Mouse (Mus musculus): Measurements from ENCODE around the gene Tmem132c.

Gene Tmem132c

GRCm38 (mm10) chr5:127482342-127482741 is 240.7 kb downstream of the Tmem132c start:
- in situ Hi-C loops (cut with MboI; ENCODE audit: unreplicated experiment in 2 of 2): no loop called here

DNA sequence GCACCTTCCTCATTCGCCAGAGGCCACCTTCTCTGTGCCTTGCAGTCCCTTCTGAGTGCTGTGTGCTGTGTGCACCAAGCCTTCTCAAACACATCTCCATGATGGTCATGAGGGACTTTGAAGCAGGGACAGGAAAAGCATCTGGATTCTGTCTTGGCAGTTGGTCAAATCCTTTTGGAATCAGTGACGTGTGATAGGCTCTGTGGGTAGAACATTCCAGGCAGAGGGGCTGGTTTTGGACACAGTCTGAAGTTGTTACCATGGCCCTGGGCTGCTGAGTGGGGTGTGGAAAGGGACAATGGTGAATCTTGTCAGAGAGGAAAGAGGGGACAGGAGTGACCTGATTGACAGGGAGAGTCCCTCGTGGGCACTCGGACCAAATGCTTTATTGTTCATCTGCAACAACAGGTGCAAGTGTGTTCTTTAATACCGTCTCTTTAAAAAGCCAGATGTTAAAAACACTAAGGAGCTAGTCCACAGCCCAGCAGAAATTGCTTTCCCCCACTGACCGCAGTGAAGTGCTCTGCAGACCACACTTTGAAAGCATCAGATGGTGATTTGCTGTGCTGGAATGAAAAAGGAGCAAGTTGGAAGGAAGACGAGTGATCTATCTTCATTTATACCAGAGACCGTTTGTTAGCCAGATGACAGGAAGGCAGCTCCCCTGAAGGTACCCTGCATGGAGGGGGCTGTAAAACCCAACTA is 242.5 kb downstream of the Tmem132c start:
- in situ Hi-C loops (cut with MboI; ENCODE audit: unreplicated experiment in 2 of 2): no loop called here

DNA sequence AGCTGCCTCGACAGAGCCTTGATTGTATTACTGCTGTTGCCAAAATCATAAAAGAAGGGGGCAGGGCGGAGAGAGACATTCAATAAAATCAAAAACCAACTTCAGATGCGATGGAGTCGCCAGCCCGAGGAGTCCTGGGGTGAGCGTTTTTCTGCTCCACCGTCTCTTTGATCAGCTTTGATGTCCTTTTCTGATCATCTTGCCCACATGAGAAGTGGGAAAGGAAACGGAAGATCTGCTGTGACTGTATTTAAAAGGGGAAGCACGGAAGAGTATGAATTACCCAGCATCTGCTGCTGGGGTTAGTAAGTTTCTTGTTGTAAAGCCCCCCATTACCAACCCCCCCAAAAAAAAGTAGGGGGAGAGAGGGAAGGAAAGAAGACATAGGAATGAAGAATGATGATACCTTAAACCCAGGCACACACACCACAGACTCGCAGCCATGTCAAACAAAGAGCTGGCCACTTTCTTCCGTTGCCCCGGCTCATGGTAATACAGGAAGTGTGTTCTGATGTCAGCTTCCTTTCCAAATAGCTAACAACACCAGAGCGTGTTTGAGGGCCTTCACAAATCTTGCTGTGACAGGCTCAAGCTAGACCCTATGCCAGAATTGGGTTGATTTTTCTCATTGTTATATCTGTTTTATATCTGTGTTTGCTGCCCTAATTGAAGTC is 243.3 kb downstream of the Tmem132c start:
- in situ Hi-C loops (cut with MboI; ENCODE audit: unreplicated experiment in 2 of 2): no loop called here

GRCm38 (mm10) chr5:127487190-127487589 is 245.6 kb downstream of the Tmem132c start:
- in situ Hi-C loops (cut with MboI; ENCODE audit: unreplicated experiment in 2 of 2): no loop called here

DNA sequence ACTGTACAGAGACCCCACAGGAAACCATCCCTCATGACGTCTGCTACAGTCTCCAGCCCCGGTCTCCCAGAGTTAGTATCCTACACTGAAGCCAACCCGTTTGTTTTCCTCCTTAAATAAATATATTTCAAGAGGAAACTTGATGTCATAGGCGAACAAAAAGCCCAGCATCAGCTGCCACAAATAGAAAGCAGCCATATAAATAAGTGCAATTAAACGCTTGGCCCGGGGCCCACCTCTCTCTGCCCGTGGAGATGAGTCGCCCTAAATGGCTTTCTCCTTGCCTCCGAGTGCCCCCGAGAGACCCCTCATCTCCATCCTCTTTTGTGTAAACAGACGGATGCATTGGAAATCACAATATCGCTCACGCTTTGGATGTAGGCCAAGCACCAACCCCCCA is 247.1 kb downstream of the Tmem132c start:
- in situ Hi-C loops (cut with MboI; ENCODE audit: unreplicated experiment in 2 of 2): no loop called here

GRCm38 (mm10) chr5:127491724-127492123 is 250.1 kb downstream of the Tmem132c start:
- in situ Hi-C loops (cut with MboI; ENCODE audit: unreplicated experiment in 2 of 2): no loop called here

DNA sequence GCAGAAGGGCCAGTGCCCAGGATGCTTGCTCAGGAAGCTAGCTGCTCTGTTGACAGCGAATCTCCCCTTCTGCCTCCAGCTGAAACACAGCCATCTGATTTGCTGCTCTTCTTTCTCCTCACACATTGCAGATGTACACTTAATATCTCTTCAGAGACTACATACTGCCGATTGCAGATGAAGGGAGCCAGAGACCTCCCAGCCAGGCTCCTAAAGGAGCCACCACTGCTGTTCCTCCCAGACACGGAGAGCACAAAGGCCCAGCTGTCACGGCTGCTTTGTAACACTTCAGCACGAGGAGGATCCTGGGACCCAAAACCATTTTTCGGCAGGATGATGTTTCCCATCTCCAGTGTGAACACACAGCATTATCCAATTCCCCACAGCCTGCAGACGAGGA is 255.3 kb downstream of the Tmem132c start:
- in situ Hi-C loops (cut with MboI; ENCODE audit: unreplicated experiment in 2 of 2): no loop called here

DNA sequence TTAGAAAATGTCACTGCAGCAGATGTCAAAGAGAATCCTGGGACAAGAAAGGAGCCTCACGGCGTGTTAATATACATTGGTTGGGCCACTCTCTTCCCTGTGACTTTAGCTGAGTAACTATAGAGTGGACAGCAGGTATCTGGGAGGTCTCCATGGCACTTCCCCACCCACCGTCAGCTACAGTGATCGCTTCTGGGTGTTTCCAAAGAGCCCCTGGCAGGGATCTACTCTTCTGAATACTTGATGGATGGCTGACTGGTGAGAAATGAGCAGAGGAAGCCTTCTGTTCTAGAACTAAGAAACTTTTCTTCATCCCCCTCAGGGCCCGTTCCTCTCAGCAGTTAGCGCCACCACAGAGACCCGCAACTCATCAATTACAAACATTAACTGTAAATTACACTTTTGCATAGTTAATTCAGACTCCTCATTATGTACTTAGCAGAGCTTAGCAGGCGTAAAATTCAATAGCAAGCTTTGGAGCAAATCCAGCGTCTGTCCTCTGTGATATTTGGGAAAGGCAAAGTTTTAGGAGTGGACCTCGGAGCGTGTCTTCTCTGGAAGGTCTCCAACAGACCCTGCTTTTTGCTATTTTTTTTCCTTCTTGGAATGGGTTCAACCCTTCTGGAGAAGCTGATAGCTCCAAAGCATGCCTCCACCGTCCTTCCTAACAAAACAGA is 257.7 kb downstream of the Tmem132c start:
- in situ Hi-C loops (cut with MboI; ENCODE audit: unreplicated experiment in 2 of 2): no loop called here

- in situ Hi-C loops (cut with MboI; ENCODE audit: unreplicated experiment in 2 of 2): no loop called here
Measured at GRCm38 (mm10) chr5:127502838-127503237, 261.2 kb downstream of the Tmem132c start.

DNA sequence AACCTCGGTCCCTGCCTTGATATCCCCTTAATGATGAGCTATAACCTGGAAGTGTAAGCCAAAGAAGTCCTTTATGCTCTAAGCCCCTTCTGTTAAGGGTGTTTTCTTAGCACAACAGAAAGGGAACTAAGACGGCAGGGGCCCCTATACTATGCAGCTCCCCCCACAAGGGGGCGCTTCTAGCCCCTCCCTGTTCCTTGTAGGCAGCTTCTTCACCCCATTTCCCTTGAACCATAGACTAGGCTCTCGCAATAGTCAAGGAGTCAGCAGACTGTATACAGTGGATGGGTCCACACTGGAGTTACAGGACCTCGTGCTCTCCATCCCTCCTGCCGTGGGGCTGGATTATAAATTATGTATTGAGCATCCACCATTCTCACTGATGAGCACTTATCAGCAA is 264.1 kb downstream of the Tmem132c start:
- in situ Hi-C loops (cut with MboI; ENCODE audit: unreplicated experiment in 2 of 2): no loop called here

DNA sequence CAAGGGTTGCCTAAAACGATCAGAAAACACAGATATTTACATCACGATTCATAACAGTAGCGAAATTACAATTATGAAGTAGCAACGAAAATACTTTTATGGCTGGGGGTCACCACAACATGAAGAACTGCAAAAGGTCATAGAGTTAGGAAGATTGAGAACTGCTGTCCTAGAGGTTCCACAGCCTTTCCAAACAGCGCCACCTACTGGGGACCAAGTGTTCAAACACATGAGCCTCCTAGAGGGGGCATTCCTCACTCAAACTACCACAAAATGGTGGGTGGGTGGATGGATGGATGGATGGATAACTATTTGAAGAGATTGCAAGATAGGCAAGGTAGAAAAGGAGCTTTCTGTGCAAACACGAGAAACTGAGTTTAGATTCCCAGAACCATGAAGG is 270.0 kb downstream of the Tmem132c start:
- in situ Hi-C loops (cut with MboI; ENCODE audit: unreplicated experiment in 2 of 2): no loop called here

- in situ Hi-C loops (cut with MboI; ENCODE audit: unreplicated experiment in 2 of 2): no loop called here
Measured at GRCm38 (mm10) chr5:127515960-127516359, 274.4 kb downstream of the Tmem132c start.

GRCm38 (mm10) chr5:127522744-127523476 is 281.3 kb downstream of the Tmem132c start:
- in situ Hi-C loops (cut with MboI; ENCODE audit: unreplicated experiment in 2 of 2): no loop called here

DNA sequence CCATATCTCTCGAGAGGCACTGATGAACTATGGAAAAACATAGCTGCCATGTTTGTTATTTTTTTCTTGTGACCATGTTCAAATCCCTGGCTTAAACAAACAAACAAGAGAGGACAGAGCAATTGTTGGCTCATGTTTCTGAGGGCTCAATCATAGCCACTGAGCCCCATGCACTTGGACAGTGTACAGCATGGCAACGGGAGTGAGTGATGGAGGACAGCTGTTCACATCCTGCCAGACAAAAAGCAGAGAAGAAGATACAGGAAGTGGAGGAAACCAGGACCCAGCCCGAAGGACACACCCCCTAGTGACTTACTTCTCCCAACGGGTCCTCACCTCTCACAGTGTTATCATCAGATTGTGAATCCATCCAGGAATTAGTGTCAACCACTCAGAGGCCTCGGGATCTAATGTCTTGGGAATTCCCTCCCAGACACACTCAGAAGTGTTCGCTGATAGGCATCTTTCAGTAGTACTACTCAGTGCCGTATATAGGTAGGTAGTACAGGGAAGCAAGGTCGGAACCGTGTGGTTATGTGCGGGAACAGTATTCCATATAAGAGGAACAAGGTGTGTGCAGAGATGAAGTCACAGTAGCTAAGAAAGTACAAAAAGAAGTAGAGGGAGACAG is 285.9 kb downstream of the Tmem132c start:
- in situ Hi-C loops (cut with MboI; ENCODE audit: unreplicated experiment in 2 of 2): no loop called here

- in situ Hi-C loops (cut with MboI; ENCODE audit: unreplicated experiment in 2 of 2): no loop called here
Measured at GRCm38 (mm10) chr5:127537508-127537907, 295.9 kb downstream of the Tmem132c start.

GRCm38 (mm10) chr5:127546585-127546991 is 305.0 kb downstream of the Tmem132c start:
- in situ Hi-C loops (cut with MboI; ENCODE audit: unreplicated experiment in 2 of 2): no loop called here

GRCm38 (mm10) chr5:127548136-127548535 is 306.5 kb downstream of the Tmem132c start:
- in situ Hi-C loops (cut with MboI; ENCODE audit: unreplicated experiment in 2 of 2): no loop called here

- in situ Hi-C loops (cut with MboI; ENCODE audit: unreplicated experiment in 2 of 2): loop anchor here in 1 of 2 experiments (25.0 kb wide), 1 partner anchor 376 kb away; no protein-coding TSS in a partner anchor
Measured at GRCm38 (mm10) chr5:127561086-127561485, 319.5 kb downstream of the Tmem132c start.

GRCm38 (mm10) chr5:127567165-127567741 is 325.6 kb downstream of the Tmem132c start:
- in situ Hi-C loops (cut with MboI; ENCODE audit: unreplicated experiment in 2 of 2): loop anchor here in 1 of 2 experiments (25.0 kb wide), 1 partner anchor 370 kb away; no protein-coding TSS in a partner anchor

DNA sequence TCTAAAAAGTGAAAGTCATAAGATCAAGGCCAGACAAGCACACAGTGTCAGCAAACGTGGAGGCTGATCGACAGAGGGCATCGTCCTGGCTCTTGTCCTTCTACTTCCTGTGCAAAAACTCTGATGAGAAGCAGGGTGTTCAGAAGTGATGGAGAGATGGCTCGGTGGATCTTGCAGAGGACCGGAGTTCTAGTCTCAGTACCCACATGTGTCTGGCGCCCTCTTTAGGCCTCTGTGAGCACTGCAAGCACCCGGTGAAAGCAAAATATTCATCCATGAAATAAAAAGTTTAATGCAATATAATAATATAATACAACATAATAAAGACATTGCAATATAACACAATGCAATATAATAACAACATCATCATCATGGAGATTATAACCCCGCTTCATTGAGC is 335.8 kb downstream of the Tmem132c start:
- in situ Hi-C loops (cut with MboI; ENCODE audit: unreplicated experiment in 2 of 2): no loop called here

Measured in v-Abl transformed pro-B cells (cell line).